Mouse (Mus musculus) CH12.LX (cell line): ENCODE data around the gene Zfp296. TPM values are rescaled to one million over a fixed set of nuclear protein-coding genes. Genes with fewer than 3 reads are reported as not detected.

Experiments used
- DNase-seq: peaks from one replicate; pipeline ENCODE4 v3.0.0-alpha.2; 2013; ENCODE audit errors: extremely low read depth
- H3K27ac ChIP-seq: 2 replicates; pipeline ENCODE4 v1.5.1; 2012; ENCODE audit warnings: low read depth, mild to moderate bottlenecking, control low read depth, moderate library complexity; ENCODE audit not compliant: insufficient read depth
- H3K27me3 ChIP-seq: replicated peaks from 2 replicates; pipeline ENCODE3; 2012; ENCODE audit warnings: inconsistent platforms
- H3K36me3 ChIP-seq, 2 experiments: replicated peaks in 1 of 2; 2 replicates each; pipeline versions ENCODE3 to v1.6.1; 2012; ENCODE audit warnings: inconsistent platforms in 1 of 2, low read length in 1 of 2, mild to moderate bottlenecking in 1 of 2, mixed read lengths in 1 of 2, moderate library complexity in 1 of 2; ENCODE audit not compliant: control insufficient read depth in 1 of 2, insufficient read depth in 1 of 2
- H3K4me1 ChIP-seq, 2 experiments: 2 replicates each; pipeline ENCODE4 v1.6.1; 2012; ENCODE audit warnings: inconsistent platforms in 1 of 2, moderate library complexity in 1 of 2; ENCODE audit not compliant: insufficient read depth in 2 of 2, control insufficient read depth in 1 of 2
- H3K4me2 ChIP-seq: 2 replicates; pipeline ENCODE4 v1.6.1; 2012; ENCODE audit warnings: low read depth, mild to moderate bottlenecking, control low read depth; ENCODE audit not compliant: poor library complexity, insufficient read depth, severe bottlenecking
- H3K4me3 ChIP-seq, 3 experiments: fragments of 150-350 bp in 1 of 3; sonication (generic) in 1 of 3; replicated peaks in 1 of 3; 2 replicates each; pipeline versions ENCODE3 to v1.5.1; 2011 to 2012; ENCODE audit warnings: low read depth in 2 of 3, low read length in 2 of 3, mild to moderate bottlenecking in 2 of 3, moderate library complexity in 2 of 3, control low read depth in 1 of 3, improper control_type of control experiment in 1 of 3, inconsistent platforms in 1 of 3, mixed read lengths in 1 of 3; ENCODE audit not compliant: poor library complexity in 1 of 3
- H3K79me2 ChIP-seq: replicated peaks from 2 replicates; pipeline ENCODE4 v1.6.1; 2012; ENCODE audit warnings: mild to moderate bottlenecking, moderate library complexity; ENCODE audit not compliant: control insufficient read depth, poor library complexity, insufficient read depth, severe bottlenecking; ENCODE audit errors: extremely low read depth
- H3K9ac ChIP-seq: 2 replicates; pipeline ENCODE4 v1.6.1; 2012; ENCODE audit warnings: low read depth, mild to moderate bottlenecking, control low read depth, moderate library complexity; ENCODE audit not compliant: insufficient read depth
- H3K9me3 ChIP-seq: replicated peaks from 2 replicates; pipeline ENCODE3; 2012; ENCODE audit warnings: low read length, inconsistent platforms, mixed read lengths
- CHD2 ChIP-seq: IDR thresholded peaks from 2 replicates; pipeline ENCODE4 v1.6.1; 2011; ENCODE audit warnings: low read length, improper control_type of control experiment
- E2F4 ChIP-seq: IDR thresholded peaks from 2 replicates; pipeline ENCODE4 v1.6.1; 2011; ENCODE audit warnings: low read depth, low read length, improper control_type of control experiment; ENCODE audit not compliant: insufficient replicate concordance
- ELF1 ChIP-seq: IDR thresholded peaks from 2 replicates; pipeline ENCODE4 v1.6.1; 2014; ENCODE audit warnings: low read depth, mild to moderate bottlenecking, inconsistent platforms, low read length, improper control_type of control experiment
- EP300 ChIP-seq: IDR thresholded peaks from 2 replicates; pipeline ENCODE4 v1.6.1; 2011; ENCODE audit warnings: low read length, improper control_type of control experiment
- ETS1 ChIP-seq: conservative IDR thresholded peaks from 2 replicates; pipeline ENCODE4 v1.6.1; 2012; ENCODE audit warnings: low read depth, mild to moderate bottlenecking, inconsistent platforms, low read length, improper control_type of control experiment, moderate library complexity
- GABPA ChIP-seq: IDR thresholded peaks from 2 replicates; pipeline ENCODE4 v1.6.1; 2012; ENCODE audit warnings: low read depth, low read length, improper control_type of control experiment, inconsistent platforms; ENCODE audit not compliant: insufficient replicate concordance
- HCFC1 ChIP-seq: IDR thresholded peaks from 2 replicates; pipeline ENCODE4 v1.6.1; 2012; ENCODE audit warnings: low read depth, mild to moderate bottlenecking, inconsistent platforms, low read length, improper control_type of control experiment
- IRF4 ChIP-seq: IDR thresholded peaks from 2 replicates; pipeline ENCODE4 v1.6.1; 2014; ENCODE audit warnings: low read depth, mild to moderate bottlenecking, inconsistent platforms, low read length, improper control_type of control experiment
- JUND ChIP-seq: conservative IDR thresholded peaks from 2 replicates; pipeline ENCODE4 v1.6.1; 2011; ENCODE audit warnings: low read depth, low read length, improper control_type of control experiment
- MAFK ChIP-seq: IDR thresholded peaks from 2 replicates; pipeline ENCODE4 v1.6.1; 2011; ENCODE audit warnings: low read length, improper control_type of control experiment; ENCODE audit not compliant: insufficient replicate concordance
- MAX ChIP-seq: IDR thresholded peaks from 2 replicates; pipeline ENCODE4 v1.6.1; 2011; ENCODE audit warnings: low read length, improper control_type of control experiment
- MEF2A ChIP-seq: IDR thresholded peaks from 2 replicates; pipeline ENCODE4 v1.6.1; 2014; ENCODE audit warnings: low read depth, mild to moderate bottlenecking, inconsistent platforms, low read length, improper control_type of control experiment, borderline replicate concordance
- NELFE ChIP-seq: IDR thresholded peaks from 2 replicates; pipeline ENCODE4 v1.6.1; 2011; ENCODE audit warnings: low read depth, low read length, improper control_type of control experiment
- PAX5 ChIP-seq: IDR thresholded peaks from 2 replicates; pipeline ENCODE4 v1.6.1; 2012; ENCODE audit warnings: low read length, inconsistent platforms, mixed read lengths
- POLR2A ChIP-seq: IDR thresholded peaks from 2 replicates; pipeline ENCODE4 v1.6.1; 2011; ENCODE audit warnings: low read depth, mild to moderate bottlenecking, improper control_type of control experiment, low read length
- POLR2AphosphoS2 ChIP-seq: IDR thresholded peaks from 2 replicates; pipeline ENCODE4 v1.6.1; 2011; ENCODE audit warnings: low read depth, low read length, improper control_type of control experiment
- SIN3A ChIP-seq: IDR thresholded peaks from 2 replicates; pipeline ENCODE4 v1.6.1; 2012; ENCODE audit warnings: low read length, improper control_type of control experiment, inconsistent platforms
- SMC3 ChIP-seq: IDR thresholded peaks from 2 replicates; pipeline ENCODE4 v1.6.1; 2011; ENCODE audit warnings: low read depth, low read length, improper control_type of control experiment
- TBP ChIP-seq: conservative IDR thresholded peaks from 2 replicates; pipeline ENCODE4 v1.6.1; 2011; ENCODE audit warnings: low read depth, low read length, improper control_type of control experiment
- TCF12 ChIP-seq: IDR thresholded peaks from 2 replicates; pipeline ENCODE4 v1.6.1; 2014; ENCODE audit warnings: low read depth, mild to moderate bottlenecking, inconsistent platforms, low read length, improper control_type of control experiment
- USF2 ChIP-seq: conservative IDR thresholded peaks from 2 replicates; pipeline ENCODE4 v1.6.1; 2011; ENCODE audit warnings: low read depth, low read length, improper control_type of control experiment
- ZKSCAN1 ChIP-seq: IDR thresholded peaks from 2 replicates; pipeline ENCODE4 v1.6.1; 2012; ENCODE audit warnings: low read depth, inconsistent platforms, low read length, improper control_type of control experiment, borderline replicate concordance
- ZMIZ1 ChIP-seq: IDR thresholded peaks from 2 replicates; pipeline ENCODE4 v1.6.1; 2012; ENCODE audit warnings: low read depth, mild to moderate bottlenecking, inconsistent platforms, low read length, improper control_type of control experiment
- ZNF384 ChIP-seq: IDR thresholded peaks from 2 replicates; pipeline ENCODE4 v1.6.1; 2012; ENCODE audit warnings: low read depth, low read length, improper control_type of control experiment, inconsistent platforms
- dilution Hi-C: fragments of 300-500 bp; cut with MboI; formaldehyde crosslinking; loops from 2 replicates; pipeline ENCODE4 v1.14.3; 2020; ENCODE audit warnings: low sequenced_read_pairs; ENCODE audit not compliant: extremely low pct_unique_long_range_greater_than_20kb, extremely low pct_ligation_motif_present
- in situ Hi-C: fragments of 300-500 bp; cut with MboI; formaldehyde crosslinking; loops from 3 replicates; pipeline ENCODE4 v1.14.3; 2019; ENCODE audit warnings: low sequenced_read_pairs, low pct_ligation_motif_present, low pct_unique_long_range_greater_than_20kb, mixed read lengths
- polyA plus RNA-seq: library from polyadenylated mRNA; unstranded; fragments of >175 nt; gene quantifications from 2 replicates; pipeline ENCODE4 v1.2.1, GENCODE M21; 2012; ENCODE audit warnings: low read depth; ENCODE audit not compliant: insufficient read length
- total RNA-seq, 2 experiments: library from RNA; depleted of rRNA; stranded (reverse); fragments of 300-350 nt in 1 of 2; fragments of >200 nt in 1 of 2; gene quantifications; 2 replicates each; pipeline ENCODE4 v1.2.3; 2012 to 2014

Gene Zfp296
- total and polyA plus RNA-seq, 3 experiments: 10.7 to 44.0 (median 30.0) TPM

DNA sequence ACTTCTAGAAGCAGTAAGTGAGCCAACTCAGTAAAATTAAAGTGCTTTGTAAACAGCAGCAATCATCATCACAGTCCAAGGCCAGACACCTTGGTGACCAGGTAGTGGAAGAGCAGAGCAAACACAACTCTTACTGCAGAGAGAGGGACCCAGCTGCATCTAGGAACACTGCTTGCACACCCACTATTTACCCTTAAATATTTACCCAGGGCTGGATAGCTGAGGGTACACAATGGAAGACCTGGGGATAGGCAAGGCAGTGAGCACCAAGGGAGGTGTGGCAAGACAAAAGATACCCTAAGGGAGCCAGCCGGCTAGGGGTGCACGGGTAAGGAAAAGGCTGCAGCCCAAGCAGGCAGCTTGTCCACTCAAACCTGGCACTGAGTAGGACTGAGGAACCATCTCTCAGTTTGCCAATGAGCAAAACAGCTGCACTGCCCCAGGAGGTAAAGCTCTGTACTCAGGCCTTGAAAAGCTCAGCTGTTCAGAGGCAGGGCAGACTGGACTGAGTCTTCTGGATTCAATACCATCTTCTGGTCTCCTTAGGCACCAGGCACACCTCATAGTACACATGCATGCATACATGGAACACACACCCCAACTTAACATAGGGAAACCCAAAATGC, 29.6 kb upstream of the Zfp296 start:
- Histone ChIP-seq H3K27ac (no peak overlapping the region), H3K4me2 (no peak overlapping the region), H3K4me3 (no peak overlapping the region), H3K36me3 (peaks cover 16 to 86% of the 10 kb centered on the region in 2 experiments), H3K9me3 (no peaks in the 10 kb centered on the region), H3K9ac (no peak overlapping the region), H3K4me1 (peaks cover 0 to 27% of the 10 kb centered on the region in 2 experiments; a peak in 2 of 4 replicates), H3K27me3 (no peaks in the 10 kb centered on the region), H3K79me2 (peaks cover 25% of the 10 kb centered on the region)
- TF ChIP-seq SMC3 (no peak), ETS1 (no peak), MEF2A (no peak), TCF12 (no peak), E2F4 (no peak), POLR2A (no peak), ZNF384 (no peak), CHD2 (no peak), ZMIZ1 (no peak), EP300 (no peak), ZKSCAN1 (no peak), MAX (no peak), HCFC1 (no peak), JUND (no peak), GABPA (no peak), TBP (no peak), NELFE (no peak), SIN3A (no peak), USF2 (no peak), POLR2AphosphoS2 (no peak)
- in situ Hi-C loops (no loop called here), dilution Hi-C loops (no loop called here)
- no peak for DNase-seq

DNA sequence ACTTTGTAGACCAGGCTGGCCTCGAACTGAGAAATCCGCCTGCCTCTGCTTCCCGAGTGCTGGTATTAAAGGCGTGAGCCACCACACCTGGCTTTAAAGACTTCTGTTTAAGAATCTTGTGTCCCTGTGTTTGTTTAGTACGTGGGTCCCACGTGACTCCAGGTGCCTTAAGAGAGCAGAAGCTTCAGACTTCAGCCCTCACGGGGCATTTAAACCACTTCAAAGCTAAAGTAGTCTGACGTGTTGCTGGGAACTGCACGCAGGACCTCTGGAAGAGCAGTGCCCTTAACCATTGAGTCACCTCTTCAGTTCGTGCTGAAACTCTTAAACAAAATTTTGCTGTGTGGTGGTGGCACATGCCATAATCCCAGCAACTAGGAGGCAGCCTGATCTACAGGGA, 27.7 kb upstream of the Zfp296 start:
- peaks cover 30% of the 10 kb centered on the region for H3K79me2 ChIP-seq
- no peaks in the 10 kb centered on the region for H3K9me3 ChIP-seq
- in situ Hi-C loops (no loop called here), dilution Hi-C loops (no loop called here)
- no peak for DNase-seq
- no peak overlapping the region for H3K9ac ChIP-seq
- H3K4me2 ChIP-seq: no peak overlapping the region
- H3K4me1 ChIP-seq: peaks cover 0 to 10% of the 10 kb centered on the region in 2 experiments; a peak in 1 of 4 replicates
- TF ChIP-seq EP300 (no peak), ELF1 (no peak), NELFE (no peak), POLR2AphosphoS2 (no peak), IRF4 (no peak), GABPA (no peak), MAX (no peak), TCF12 (no peak), PAX5 (no peak), MAFK (no peak), SIN3A (no peak)
- H3K36me3 ChIP-seq: peaks cover 30 to 89% of the 10 kb centered on the region in 2 experiments
- no peaks in the 10 kb centered on the region for H3K27me3 ChIP-seq
- H3K27ac ChIP-seq: no peak overlapping the region
- no peak overlapping the region for H3K4me3 ChIP-seq
